Mouse (Mus musculus) MEL (cell line): ENCODE data around the gene Leo1. TPM values are rescaled to one million over a fixed set of nuclear protein-coding genes. Genes with fewer than 3 reads are reported as not detected.
"Not testable (repeated sequence)": the region's sequence is repeated elsewhere in the genome, so short reads cannot be mapped to it uniquely, and the experiment has no call there.

Source experiments
- DNase-seq: peaks from one replicate; pipeline ENCODE4 v3.0.0; 2011; ENCODE audit warnings: low read depth, low spot score
- H3K27ac ChIP-seq: 2 replicates; pipeline ENCODE4 v1.5.1; 2012; ENCODE audit warnings: low read depth, mild to moderate bottlenecking, control low read depth, low read length, moderate library complexity; ENCODE audit not compliant: control insufficient read depth
- H3K27me3 ChIP-seq, 2 experiments: fragments of 150-350 bp in 1 of 2; sonication (generic) in 1 of 2; 2 replicates each; pipeline ENCODE4 v1.6.1; 2012; ENCODE audit warnings: low read length in 2 of 2, mild to moderate bottlenecking in 2 of 2, improper control_type of control experiment in 1 of 2, moderate library complexity in 1 of 2; ENCODE audit not compliant: insufficient read depth in 2 of 2, control insufficient read depth in 1 of 2
- H3K36me3 ChIP-seq, 2 experiments: 2 replicates each; pipeline ENCODE4 v1.6.1; 2012 to 2014; ENCODE audit warnings: low read length in 2 of 2, improper control_type of control experiment in 1 of 2, inconsistent platforms in 1 of 2, mild to moderate bottlenecking in 1 of 2; ENCODE audit not compliant: insufficient read depth in 2 of 2, control insufficient read depth in 1 of 2
- H3K4me1 ChIP-seq, 2 experiments: fragments of 150-350 bp in 1 of 2; sonication (generic) in 1 of 2; 2 replicates each; pipeline ENCODE4 v1.6.1; 2012; ENCODE audit warnings: low read length in 2 of 2, improper control_type of control experiment in 1 of 2, mild to moderate bottlenecking in 1 of 2; ENCODE audit not compliant: insufficient read depth in 2 of 2, control insufficient read depth in 1 of 2
- H3K4me3 ChIP-seq, 2 experiments: fragments of 150-350 bp in 1 of 2; sonication (generic) in 1 of 2; 2 replicates each; pipeline ENCODE4 v1.5.1; 2012; ENCODE audit warnings: low read depth in 2 of 2, low read length in 2 of 2, mild to moderate bottlenecking in 2 of 2, moderate library complexity in 2 of 2, control low read depth in 1 of 2, improper control_type of control experiment in 1 of 2; ENCODE audit not compliant: control insufficient read depth in 1 of 2, insufficient read depth in 1 of 2
- H3K79me2 ChIP-seq: 2 replicates; pipeline ENCODE4 v1.6.1; 2012; ENCODE audit warnings: mild to moderate bottlenecking, low read length, moderate library complexity; ENCODE audit not compliant: control insufficient read depth, poor library complexity, insufficient read depth
- H3K9ac ChIP-seq: 2 replicates; pipeline ENCODE4 v1.6.1; 2012; ENCODE audit warnings: low read depth, mild to moderate bottlenecking, control low read depth, low read length, moderate library complexity; ENCODE audit not compliant: control insufficient read depth, poor library complexity, severe bottlenecking
- H3K9me3 ChIP-seq: fragments of 150-350 bp; sonication (generic); replicated peaks from 2 replicates; pipeline ENCODE4 v1.6.1; 2012; ENCODE audit warnings: mild to moderate bottlenecking, low read length, improper control_type of control experiment, moderate library complexity; ENCODE audit not compliant: insufficient read depth
- CTCF ChIP-seq, 3 experiments: IDR thresholded peaks in 2 of 3; conservative IDR thresholded peaks in 1 of 3; 2 replicates each; pipeline ENCODE4 v1.5.1; 2011 to 2012; ENCODE audit warnings: low read length in 3 of 3, low read depth in 2 of 3, mild to moderate bottlenecking in 2 of 3, improper control_type of control experiment in 1 of 3, inconsistent platforms in 1 of 3, mixed read lengths in 1 of 3, moderate library complexity in 1 of 3; ENCODE audit not compliant: control insufficient read depth in 1 of 3, insufficient read depth in 1 of 3, poor library complexity in 1 of 3, severe bottlenecking in 1 of 3
- JUND ChIP-seq: IDR thresholded peaks from 2 replicates; pipeline ENCODE4 v1.6.1; 2011; ENCODE audit warnings: low read depth, mild to moderate bottlenecking, improper control_type of control experiment, low read length
- KAT2A ChIP-seq: conservative IDR thresholded peaks from 2 replicates; pipeline ENCODE4 v1.6.1; 2012; ENCODE audit warnings: low read depth, low read length, improper control_type of control experiment, inconsistent platforms
- MAFK ChIP-seq: IDR thresholded peaks from 2 replicates; pipeline ENCODE4 v1.6.1; 2011; ENCODE audit warnings: low read depth, mild to moderate bottlenecking, low read length, improper control_type of control experiment, borderline replicate concordance
- MAX ChIP-seq: IDR thresholded peaks from 2 replicates; pipeline ENCODE4 v1.6.1; 2011; ENCODE audit warnings: low read length, improper control_type of control experiment
- RCOR1 ChIP-seq: IDR thresholded peaks from 2 replicates; pipeline ENCODE4 v1.6.1; 2012; ENCODE audit warnings: low read depth, mild to moderate bottlenecking, inconsistent platforms, low read length, improper control_type of control experiment
- TAL1 ChIP-seq: IDR thresholded peaks from 2 replicates; pipeline ENCODE4 v1.6.1; 2012; ENCODE audit warnings: mild to moderate bottlenecking, inconsistent platforms, low read length, moderate library complexity, mixed read lengths
- UBTF ChIP-seq: IDR thresholded peaks from 2 replicates; pipeline ENCODE4 v1.6.1; 2012; ENCODE audit warnings: low read depth, mild to moderate bottlenecking, inconsistent platforms, low read length, improper control_type of control experiment, moderate library complexity, borderline replicate concordance; ENCODE audit not compliant: insufficient read depth
- USF2 ChIP-seq, 2 experiments: IDR thresholded peaks; 2 replicates each; pipeline ENCODE4 v1.6.1; 2011 to 2012; ENCODE audit warnings: improper control_type of control experiment in 2 of 2, low read length in 2 of 2, borderline replicate concordance in 1 of 2, inconsistent platforms in 1 of 2, low read depth in 1 of 2, mild to moderate bottlenecking in 1 of 2; ENCODE audit not compliant: insufficient read depth in 1 of 2
- ZKSCAN1 ChIP-seq: IDR thresholded peaks from 2 replicates; pipeline ENCODE4 v1.6.1; 2012; ENCODE audit warnings: low read depth, mild to moderate bottlenecking, inconsistent platforms, low read length, improper control_type of control experiment, moderate library complexity
- ZMIZ1 ChIP-seq: IDR thresholded peaks from 2 replicates; pipeline ENCODE4 v1.6.1; 2012; ENCODE audit warnings: low read depth, mild to moderate bottlenecking, inconsistent platforms, low read length, improper control_type of control experiment, moderate library complexity
- ZNF384 ChIP-seq: IDR thresholded peaks from 2 replicates; pipeline ENCODE4 v1.6.1; 2012; ENCODE audit warnings: low read depth, mild to moderate bottlenecking, inconsistent platforms, low read length, improper control_type of control experiment
- polyA plus RNA-seq, 2 experiments: library from polyadenylated mRNA; stranded (reverse) in 1 of 2; unstranded in 1 of 2; fragments of >175 nt in 1 of 2; fragments of >200 nt in 1 of 2; gene quantifications; 2 replicates each; pipeline versions ENCODE4 v1.2.1 to v1.2.4; 2012; ENCODE audit warnings: low replicate concordance in 2 of 2, low read depth in 1 of 2; ENCODE audit not compliant: insufficient read length in 2 of 2, insufficient read depth in 1 of 2, missing spikeins in 1 of 2
- total RNA-seq: library from RNA; depleted of rRNA; stranded (reverse); fragments of 300-350 nt; gene quantifications from 2 replicates; pipeline ENCODE4 v1.2.3, GENCODE M21; 2012

Gene Leo1
- total and polyA plus RNA-seq, 3 experiments: 42.6 to 49.0 TPM; not detected in 1

DNA sequence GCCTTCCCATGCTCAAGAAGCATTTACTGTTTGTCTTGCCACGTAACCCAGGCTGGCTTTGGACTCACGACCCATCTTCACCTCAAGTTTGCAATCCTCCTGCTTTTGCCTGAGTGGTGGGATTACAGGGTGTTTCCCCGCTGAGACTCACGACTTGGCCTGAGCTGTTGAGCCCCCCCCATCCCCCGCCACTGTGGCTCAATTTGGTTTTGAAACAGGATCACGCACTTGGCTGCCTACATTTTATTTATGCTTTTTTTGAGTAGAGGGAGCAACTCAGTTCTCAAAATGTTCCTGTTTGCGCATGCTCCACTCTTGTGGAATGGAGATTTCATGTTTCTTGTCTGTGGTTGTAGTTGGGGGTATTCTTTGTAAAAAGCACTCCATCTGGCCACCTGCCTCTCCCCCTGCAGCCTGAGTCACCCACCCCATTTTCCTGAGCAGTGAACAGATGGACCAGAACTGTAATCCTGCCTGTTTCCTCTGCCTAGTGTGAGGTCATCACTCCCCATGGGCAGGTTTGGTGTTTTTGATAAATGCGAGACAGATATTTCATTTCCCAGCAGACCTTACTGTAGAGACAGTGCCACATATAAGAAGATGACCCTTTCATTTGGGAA is 37.9 kb downstream of the Leo1 start:
- Histone ChIP-seq H3K4me1 (no peaks in the 10 kb centered on the region), H3K9me3 (no peaks in the 10 kb centered on the region), H3K79me2 (no peaks in the 10 kb centered on the region), H3K27ac (no peak overlapping the region), H3K36me3 (no peaks in the 10 kb centered on the region), H3K9ac (no peak overlapping the region), H3K4me3 (no peak overlapping the region), H3K27me3 (no peaks in the 10 kb centered on the region)
- DNase-seq: no peak
- TF ChIP-seq ZMIZ1 (no peak), USF2 (IDR thresholded peaks at IDR 0.05; ENCODE audit: borderline replicate concordance in 1 of 2, insufficient read depth in 1 of 2, low read depth in 1 of 2, low read length in 2 of 2) (no peak), ZKSCAN1 (no peak), RCOR1 (no peak)

DNA sequence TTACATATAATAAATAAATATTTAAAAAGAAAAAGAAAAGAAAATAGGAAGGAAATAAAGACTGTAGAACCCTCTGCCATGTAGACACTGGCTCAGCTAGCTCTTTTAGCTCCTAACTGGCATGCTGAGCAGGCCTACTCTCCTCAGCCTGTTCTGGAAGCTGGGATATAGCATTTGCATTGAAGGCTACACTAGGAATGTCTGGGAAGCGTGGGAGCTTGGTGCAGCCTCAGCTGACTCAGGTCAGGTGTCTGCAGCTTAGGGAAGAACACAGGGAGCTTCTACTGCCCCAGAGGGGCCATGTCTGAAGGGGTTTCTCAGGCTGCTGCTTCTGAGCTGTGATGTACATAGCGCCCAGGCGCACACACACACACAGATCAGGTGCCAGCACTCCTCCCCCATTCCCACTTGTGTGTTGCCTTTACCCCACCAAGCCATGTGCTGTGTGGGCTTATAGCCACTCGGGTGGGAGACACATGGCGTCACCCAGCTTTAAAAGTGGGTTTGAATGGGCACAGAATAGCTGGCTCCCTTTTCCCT is 39.3 kb downstream of the Leo1 start:
- H3K9ac ChIP-seq: no peak overlapping the region
- H3K9me3 ChIP-seq: no peaks in the 10 kb centered on the region
- H3K27ac ChIP-seq: no peak overlapping the region
- no peaks in the 10 kb centered on the region for H3K27me3 ChIP-seq
- H3K4me3 ChIP-seq: no peak overlapping the region
- TF ChIP-seq CTCF (IDR thresholded peaks at IDR 0.05 in 2 of 3, conservative IDR thresholded peaks at IDR 0.05 in 1 of 3; ENCODE audit: control insufficient read depth in 1 of 3, insufficient read depth in 1 of 3, low read depth in 2 of 3, low read length in 3 of 3, poor library complexity in 1 of 3, severe bottlenecking in 1 of 3) (no peak), UBTF (no peak), JUND (no peak), ZNF384 (no peak), KAT2A (no peak), TAL1 (no peak), MAFK (no peak)
- H3K4me1 ChIP-seq: no peaks in the 10 kb centered on the region
- no peaks in the 10 kb centered on the region for H3K36me3 ChIP-seq
- DNase-seq: no peak
- H3K79me2 ChIP-seq: no peaks in the 10 kb centered on the region

DNA sequence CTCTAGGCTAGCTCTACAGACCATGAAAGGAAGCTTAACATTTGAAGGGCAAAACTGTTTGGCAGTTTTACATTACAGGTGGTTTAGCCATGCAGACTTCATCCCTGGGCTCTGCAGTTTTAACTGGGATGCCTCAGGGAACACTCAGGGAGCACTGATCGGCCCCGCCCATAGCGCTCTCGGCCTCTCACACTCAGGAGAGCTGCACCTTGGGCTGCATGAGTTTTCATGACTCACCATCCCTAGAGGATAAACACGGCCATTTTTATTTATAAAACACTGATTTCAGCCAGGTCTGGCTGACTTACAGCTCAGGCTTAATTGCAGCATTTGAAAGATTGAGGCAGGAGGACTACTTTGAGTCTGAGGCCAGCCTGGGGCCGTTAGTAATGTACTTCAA is 43.9 kb downstream of the Leo1 start:
- no peak for DNase-seq
- Histone ChIP-seq H3K27me3 (no peaks in the 10 kb centered on the region), H3K27ac (no peak overlapping the region), H3K4me3 (no peak overlapping the region), H3K4me1 (no peaks in the 10 kb centered on the region), H3K9me3 (no peaks in the 10 kb centered on the region), H3K36me3 (no peaks in the 10 kb centered on the region), H3K9ac (no peak overlapping the region), H3K79me2 (no peaks in the 10 kb centered on the region)
- TF ChIP-seq MAX: no peak

DNA sequence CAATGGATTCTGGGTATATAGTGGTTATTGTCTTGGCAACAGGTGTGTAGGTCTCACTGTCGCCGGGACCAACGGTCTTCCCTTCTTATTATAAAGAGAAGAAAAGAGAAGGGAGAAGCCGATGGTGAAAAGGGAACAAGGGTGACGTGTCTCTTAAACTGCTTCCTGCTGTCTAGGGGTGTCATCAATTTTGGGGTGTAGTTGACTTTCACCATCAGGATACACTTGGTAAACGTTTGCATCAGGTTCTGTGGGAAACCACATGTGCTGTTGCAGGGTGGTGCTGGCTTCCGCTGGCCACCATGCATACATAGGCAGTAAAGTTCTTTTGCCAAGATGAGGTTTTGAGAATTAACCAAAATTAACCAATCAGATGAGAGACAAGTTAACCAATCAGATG is 46.9 kb downstream of the Leo1 start:
- H3K79me2 ChIP-seq, H3K36me3 ChIP-seq, H3K4me3 ChIP-seq, H3K27me3 ChIP-seq, H3K4me1 ChIP-seq, H3K27ac ChIP-seq, H3K9me3 ChIP-seq, DNase-seq, H3K9ac ChIP-seq: not testable (repeated sequence)
